Mouse (Mus musculus) forebrain, embryonic 14.5 days (tissue): ENCODE measurements around the gene Npcd. TPM values are rescaled to one million over a fixed set of nuclear protein-coding genes. Genes with fewer than 3 reads are reported as not detected.

Source experiments
- ATAC-seq: fragments of 200-750 bp; cut with Nextera tagmentation; 2 replicates; pipeline ENCODE4 v1.8.0; 2017; ENCODE audit warnings: mild to moderate bottlenecking, moderate library complexity
- DNase-seq: peaks from one replicate; pipeline ENCODE4 v3.0.0-alpha.2; 2015; ENCODE audit warnings: low spot score
- H3K27ac ChIP-seq: fragments of 300-500 bp; sonication (generic); 2 replicates; pipeline ENCODE4 v1.5.1; 2014; ENCODE audit warnings: low read depth, mild to moderate bottlenecking, control low read depth, low read length, moderate library complexity
- H3K27me3 ChIP-seq: fragments of 300-500 bp; sonication (generic); replicated peaks from 2 replicates; pipeline ENCODE4 v1.6.1; 2014; ENCODE audit warnings: low read length, control low read depth, mixed read lengths; ENCODE audit not compliant: control insufficient read depth, insufficient read depth
- H3K36me3 ChIP-seq: fragments of 300-500 bp; sonication (generic); 2 replicates; pipeline ENCODE4 v1.6.1; 2014; ENCODE audit warnings: low read length, control low read depth; ENCODE audit not compliant: control insufficient read depth, insufficient read depth
- H3K4me1 ChIP-seq: fragments of 300-500 bp; sonication (generic); 2 replicates; pipeline ENCODE4 v1.6.1; 2014; ENCODE audit warnings: antibody characterized with exemption, low read length, control low read depth; ENCODE audit not compliant: control insufficient read depth, insufficient read depth
- H3K4me2 ChIP-seq: fragments of 300-500 bp; sonication (generic); 2 replicates; pipeline ENCODE4 v1.6.1; 2014; ENCODE audit warnings: mild to moderate bottlenecking, control low read depth, low read length
- H3K4me3 ChIP-seq: fragments of 300-500 bp; sonication (generic); 2 replicates; pipeline ENCODE4 v1.5.1; 2014; ENCODE audit warnings: low read depth, low read length, control low read depth
- H3K9ac ChIP-seq: fragments of 300-500 bp; sonication (generic); 2 replicates; pipeline ENCODE4 v1.6.1; 2014; ENCODE audit warnings: mild to moderate bottlenecking, low read length, control low read depth, moderate library complexity
- H3K9me3 ChIP-seq: fragments of 300-500 bp; sonication (generic); replicated peaks from 2 replicates; pipeline ENCODE4 v1.6.1; 2016; ENCODE audit warnings: low read length, control low read depth, mixed read lengths; ENCODE audit not compliant: control insufficient read depth
- WGBS: fragments of 180-500 bp; shearing (Covaris S2); extraction: QIAGEN DNeasy Blood & Tissue Kit; methylation state at CpG from one replicate; pipeline ENCODE4 v1.1.7; 2014; 5-methylcytosine and 5-hydroxymethylcytosine counted together
- polyA plus RNA-seq: library from polyadenylated mRNA; unstranded; fragments of >200 nt; fragmentation: Nextera tagmentation; extraction: Ambion mirVana; gene quantifications from 2 replicates; pipeline ENCODE4 v1.2.1, GENCODE M21; 2014

Npcd gene
- polyA plus RNA-seq, 1 experiment from 2014 or later: not detected

GRCm38 (mm10) chr15:79801646-79802045 lies 32.4 kb downstream of the Npcd start:
- Histone ChIP-seq H3K9me3 (no peaks in the 10 kb centered on the region), H3K4me1 (peaks cover 4% of the 10 kb centered on the region), H3K36me3 (no peaks in the 10 kb centered on the region), H3K9ac (no peak overlapping the region), H3K4me2 (no peak overlapping the region), H3K4me3 (no peak overlapping the region), H3K27me3 (peaks cover 38% of the 10 kb centered on the region), H3K27ac (no peak overlapping the region)
- DNase-seq (no peak), ATAC-seq (no peak)
- 77% methylated on average over 2 of the region's 2 CpGs for WGBS

GRCm38 (mm10) chr15:79800701-79801100 lies 33.3 kb downstream of the Npcd start:
- Histone ChIP-seq H3K4me3 (no peak overlapping the region), H3K27me3 (peaks cover 34% of the 10 kb centered on the region), H3K9me3 (no peaks in the 10 kb centered on the region), H3K4me1 (peaks cover 4% of the 10 kb centered on the region), H3K27ac (no peak overlapping the region), H3K9ac (no peak overlapping the region), H3K4me2 (no peak overlapping the region), H3K36me3 (no peaks in the 10 kb centered on the region)
- ATAC-seq: no peak
- DNase-seq: no peak
- WGBS: 66% methylated on average over 11 of the region's 11 CpGs

GRCm38 (mm10) chr15:79798591-79798990 lies 35.4 kb downstream of the Npcd start:
- ATAC-seq: no peak
- Histone ChIP-seq H3K9ac (no peak overlapping the region), H3K9me3 (no peaks in the 10 kb centered on the region), H3K27me3 (peaks cover 19% of the 10 kb centered on the region), H3K4me2 (no peak overlapping the region), H3K4me3 (no peak overlapping the region), H3K4me1 (no peaks in the 10 kb centered on the region), H3K36me3 (no peaks in the 10 kb centered on the region), H3K27ac (no peak overlapping the region)
- DNase-seq: no peak
- WGBS: 89% methylated on average over 10 of the region's 10 CpGs

GRCm38 (mm10) chr15:79797680-79798079 lies 36.4 kb downstream of the Npcd start:
- Histone ChIP-seq H3K27me3 (peaks cover 12% of the 10 kb centered on the region), H3K4me3 (no peak overlapping the region), H3K9ac (no peak overlapping the region), H3K36me3 (no peaks in the 10 kb centered on the region), H3K27ac (no peak overlapping the region), H3K4me2 (no peak overlapping the region), H3K9me3 (no peaks in the 10 kb centered on the region), H3K4me1 (no peaks in the 10 kb centered on the region)
- no peak for ATAC-seq
- no peak for DNase-seq
- WGBS: 85% methylated on average over 8 of the region's 8 CpGs

- DNase-seq (no peak), ATAC-seq (no peak)
- no peak overlapping the region for H3K4me2 ChIP-seq
- no peaks in the 10 kb centered on the region for H3K36me3 ChIP-seq
- H3K9me3 ChIP-seq: no peaks in the 10 kb centered on the region
- H3K4me1 ChIP-seq: no peaks in the 10 kb centered on the region
- no peak overlapping the region for H3K27ac ChIP-seq
- H3K4me3 ChIP-seq: no peak overlapping the region
- no peak overlapping the region for H3K9ac ChIP-seq
- H3K27me3 ChIP-seq: peaks cover 7% of the 10 kb centered on the region
- WGBS: 88% methylated on average over 7 of the region's 7 CpGs
These were observed 36.9 kb downstream of the Npcd start for GRCm38 (mm10) chr15:79797096-79797495.

- Histone ChIP-seq H3K4me3 (no peak overlapping the region), H3K4me1 (no peaks in the 10 kb centered on the region), H3K9me3 (no peaks in the 10 kb centered on the region), H3K27ac (no peak overlapping the region), H3K9ac (no peak overlapping the region), H3K36me3 (no peaks in the 10 kb centered on the region), H3K4me2 (no peak overlapping the region), H3K27me3 (no peaks in the 10 kb centered on the region; the same call in 1 of the 2 replicates)
- DNase-seq: no peak
- WGBS: 78% methylated on average over 12 of the region's 12 CpGs
- ATAC-seq: no peak
These were observed 37.8 kb downstream of the Npcd start for GRCm38 (mm10) chr15:79796256-79796655.

GRCm38 (mm10) chr15:79794173-79794572 lies 39.9 kb downstream of the Npcd start:
- Histone ChIP-seq H3K27ac (no peak overlapping the region), H3K9me3 (no peaks in the 10 kb centered on the region), H3K9ac (no peak overlapping the region), H3K36me3 (no peaks in the 10 kb centered on the region), H3K4me1 (no peaks in the 10 kb centered on the region), H3K4me3 (no peak overlapping the region), H3K27me3 (no peaks in the 10 kb centered on the region; the same call in 1 of the 2 replicates), H3K4me2 (no peak overlapping the region)
- ATAC-seq: no peak
- WGBS: 35% methylated on average over 20 of the region's 20 CpGs
- DNase-seq: no peak

GRCm38 (mm10) chr15:79793076-79793475 lies 41.0 kb downstream of the Npcd start:
- 96% methylated on average over 9 of the region's 9 CpGs for WGBS

GRCm38 (mm10) chr15:79792455-79792854 lies 41.6 kb downstream of the Npcd start:
- no peak overlapping the region for H3K4me2 ChIP-seq
- WGBS: 24% methylated on average over 19 of the region's 19 CpGs
- ATAC-seq (no peak), DNase-seq (no peak)
- H3K36me3 ChIP-seq: no peaks in the 10 kb centered on the region
- H3K4me3 ChIP-seq: no peak overlapping the region
- no peaks in the 10 kb centered on the region; the same call in 1 of the 2 replicates for H3K27me3 ChIP-seq
- no peak overlapping the region for H3K9ac ChIP-seq
- no peaks in the 10 kb centered on the region; the same call in 1 of the 2 replicates for H3K4me1 ChIP-seq
- no peak overlapping the region for H3K27ac ChIP-seq
- no peaks in the 10 kb centered on the region for H3K9me3 ChIP-seq

More at GRCm38 (mm10) chr15:79793076-79793475, 41.0 kb downstream of the Npcd start:
- H3K9me3 ChIP-seq: no peaks in the 10 kb centered on the region
- H3K27me3 ChIP-seq: no peaks in the 10 kb centered on the region; the same call in 1 of the 2 replicates
- ATAC-seq: no peak
- H3K27ac ChIP-seq: no peak overlapping the region
- no peak overlapping the region for H3K9ac ChIP-seq
- H3K4me1 ChIP-seq: no peaks in the 10 kb centered on the region
- no peak overlapping the region for H3K4me3 ChIP-seq
- no peaks in the 10 kb centered on the region for H3K36me3 ChIP-seq
- H3K4me2 ChIP-seq: no peak overlapping the region
- DNase-seq: no peak
